Mouse (Mus musculus) stomach, postnatal 0 days (tissue): ENCODE results near the gene Rubcnl.

Experiments
- CTCF ChIP-seq: IDR thresholded peaks from 2 replicates; pipeline ENCODE4 v1.5.1; 2016; ENCODE audit warnings: antibody characterized with exemption, low read depth, mild to moderate bottlenecking, moderate library complexity
- EP300 ChIP-seq: optimal IDR thresholded peaks from 2 replicates; pipeline ENCODE3; 2016; ENCODE audit warnings: antibody characterized with exemption

GRCm38 (mm10) chr14:75031999-75032575 lies 16.3 kb downstream of the Rubcnl start:
- TF ChIP-seq EP300 (no peak), CTCF (no peak)
